Mouse (Mus musculus) erythroblast, embryonic 14.5 days (primary cell): ENCODE measurements around the gene Abhd6.

Experiments
- GATA1 ChIP-seq: IDR thresholded peaks from 2 replicates; pipeline ENCODE4 v1.6.1; 2012; ENCODE audit warnings: low read length, inconsistent platforms, mixed read lengths
- TAL1 ChIP-seq: IDR thresholded peaks from 3 replicates; pipeline ENCODE4 v1.6.1; 2012; ENCODE audit warnings: low read length, inconsistent platforms, mixed read lengths

DNA sequence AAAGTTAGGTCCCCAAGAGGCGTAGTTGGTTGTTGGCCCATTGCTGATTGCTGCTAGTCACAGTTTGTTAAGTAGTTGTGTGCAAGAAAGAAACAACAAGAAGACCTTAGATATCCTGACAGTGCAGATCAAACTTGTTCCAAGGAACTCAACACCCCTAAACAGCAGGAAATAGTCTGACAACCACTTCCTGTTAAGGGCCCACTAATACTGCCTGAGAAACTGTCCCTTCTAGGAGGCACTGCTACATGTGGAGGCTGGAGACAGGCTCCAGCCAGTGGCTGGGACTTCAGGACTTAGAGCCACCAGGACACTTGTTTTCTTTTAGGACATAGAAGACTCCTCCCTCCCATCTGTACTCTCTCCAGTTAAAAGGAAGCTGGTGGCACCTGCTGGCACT lies 25.2 kb upstream of the Abhd6 start:
- no peak for TF ChIP-seq TAL1
- no peak for TF ChIP-seq GATA1
